Comparison of ENCODE assay signal across 23 mouse cellular contexts in the genomic region with DNA sequence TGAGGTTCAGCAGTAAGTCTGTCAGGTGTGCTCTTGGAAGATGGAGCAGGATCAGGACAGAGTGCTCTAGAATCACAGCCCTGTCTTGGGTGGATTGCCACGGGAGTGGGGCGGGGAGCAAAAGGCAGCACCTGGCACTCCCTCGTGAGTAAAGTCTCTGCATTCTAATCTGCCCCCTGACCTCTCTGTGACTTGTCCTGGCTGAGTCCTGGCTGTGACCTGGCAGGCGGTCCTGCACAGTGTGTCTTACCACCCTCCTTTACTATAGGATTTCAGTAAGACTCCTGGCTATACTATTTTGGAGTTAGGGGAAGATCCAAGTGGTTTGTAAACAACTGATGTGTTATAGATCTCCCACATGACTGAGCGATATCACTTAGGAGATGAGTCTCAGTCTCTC.
"Had no signal": no experiment of that assay in that cellular context is flagged by ENCODE, and none has a peak within 500 bp of the region (broad histone marks: within the 10 kb centered on the region; RNA-seq: fewer than 3 reads in every experiment).

No protein-coding gene starts in this region.

- DNase-seq: liver, postnatal 0 days; lung, adult 2 months; lung, postnatal 14 days; lung, postnatal 36 days; midbrain, embryonic 14.5 days; retina, postnatal 1 day; right cerebral cortex, adult 18-20 months; right cerebral cortex, postnatal 25 days; right cerebral cortex, postnatal 4 days; thymus, adult 18-20 months; thymus, postnatal 14 days; thymus, postnatal 36 days had no signal

- H3K27ac ChIP-seq: lung, embryonic 15.5 days; macrophage; midbrain, embryonic 10.5 days; midbrain, embryonic 12.5 days; neural tube, embryonic 13.5 days; neural tube, embryonic 15.5 days; stomach, embryonic 15.5 days had no signal

- H3K9ac ChIP-seq: liver, postnatal 0 days; lung, embryonic 15.5 days; midbrain, embryonic 12.5 days; neural tube, embryonic 13.5 days; neural tube, embryonic 15.5 days; stomach, embryonic 15.5 days had no signal

- H3K27me3 ChIP-seq: lung, embryonic 15.5 days; neural tube, embryonic 13.5 days; neural tube, embryonic 15.5 days; stomach, embryonic 15.5 days had no signal

- H3K4me2 ChIP-seq: lung, embryonic 15.5 days; midbrain, embryonic 12.5 days; neural tube, embryonic 13.5 days; neural tube, embryonic 15.5 days; stomach, embryonic 15.5 days had no signal

- ATAC-seq: liver, postnatal 0 days; lung, postnatal 0 days; midbrain, embryonic 16.5 days had no signal

- H3K36me3 ChIP-seq: lung, embryonic 15.5 days; midbrain, embryonic 10.5 days; midbrain, embryonic 12.5 days; neural tube, embryonic 13.5 days; neural tube, embryonic 15.5 days; stomach, embryonic 15.5 days had no signal

- H3K9me3 ChIP-seq: lung, embryonic 15.5 days; megakaryocyte, embryonic 14.5 days; midbrain, embryonic 10.5 days; midbrain, embryonic 12.5 days; neural tube, embryonic 13.5 days; neural tube, embryonic 15.5 days; stomach, embryonic 15.5 days had no signal

- H3K4me3 ChIP-seq: lung, embryonic 15.5 days; megakaryocyte, embryonic 14.5 days; midbrain, embryonic 10.5 days; midbrain, embryonic 12.5 days; myocyte; neural tube, embryonic 13.5 days; neural tube, embryonic 15.5 days; stomach, embryonic 15.5 days had no signal
